Mouse (Mus musculus) CH12.LX (cell line): ENCODE measurements around the gene Fzd5. TPM values are rescaled to one million over a fixed set of nuclear protein-coding genes. Genes with fewer than 3 reads are reported as not detected.

Source experiments
- DNase-seq: peaks from one replicate; pipeline ENCODE4 v3.0.0-alpha.2; 2013; ENCODE audit errors: extremely low read depth
- H3K27ac ChIP-seq: 2 replicates; pipeline ENCODE4 v1.5.1; 2012; ENCODE audit warnings: low read depth, mild to moderate bottlenecking, control low read depth, moderate library complexity; ENCODE audit not compliant: insufficient read depth
- H3K27me3 ChIP-seq: replicated peaks from 2 replicates; pipeline ENCODE3; 2012; ENCODE audit warnings: inconsistent platforms
- H3K36me3 ChIP-seq, 2 experiments: replicated peaks in 1 of 2; 2 replicates each; pipeline versions ENCODE3 to v1.6.1; 2012; ENCODE audit warnings: inconsistent platforms in 1 of 2, low read length in 1 of 2, mild to moderate bottlenecking in 1 of 2, mixed read lengths in 1 of 2, moderate library complexity in 1 of 2; ENCODE audit not compliant: control insufficient read depth in 1 of 2, insufficient read depth in 1 of 2
- H3K4me1 ChIP-seq, 2 experiments: 2 replicates each; pipeline ENCODE4 v1.6.1; 2012; ENCODE audit warnings: inconsistent platforms in 1 of 2, moderate library complexity in 1 of 2; ENCODE audit not compliant: insufficient read depth in 2 of 2, control insufficient read depth in 1 of 2
- H3K4me2 ChIP-seq: 2 replicates; pipeline ENCODE4 v1.6.1; 2012; ENCODE audit warnings: low read depth, mild to moderate bottlenecking, control low read depth; ENCODE audit not compliant: poor library complexity, insufficient read depth, severe bottlenecking
- H3K4me3 ChIP-seq, 3 experiments: fragments of 150-350 bp in 1 of 3; sonication (generic) in 1 of 3; replicated peaks in 1 of 3; 2 replicates each; pipeline versions ENCODE3 to v1.5.1; 2011 to 2012; ENCODE audit warnings: low read depth in 2 of 3, low read length in 2 of 3, mild to moderate bottlenecking in 2 of 3, moderate library complexity in 2 of 3, control low read depth in 1 of 3, improper control_type of control experiment in 1 of 3, inconsistent platforms in 1 of 3, mixed read lengths in 1 of 3; ENCODE audit not compliant: poor library complexity in 1 of 3
- H3K79me2 ChIP-seq: replicated peaks from 2 replicates; pipeline ENCODE4 v1.6.1; 2012; ENCODE audit warnings: mild to moderate bottlenecking, moderate library complexity; ENCODE audit not compliant: control insufficient read depth, poor library complexity, insufficient read depth, severe bottlenecking; ENCODE audit errors: extremely low read depth
- H3K9ac ChIP-seq: 2 replicates; pipeline ENCODE4 v1.6.1; 2012; ENCODE audit warnings: low read depth, mild to moderate bottlenecking, control low read depth, moderate library complexity; ENCODE audit not compliant: insufficient read depth
- H3K9me3 ChIP-seq: replicated peaks from 2 replicates; pipeline ENCODE3; 2012; ENCODE audit warnings: low read length, inconsistent platforms, mixed read lengths
- BHLHE40 ChIP-seq: IDR thresholded peaks from 2 replicates; pipeline ENCODE4 v1.6.1; 2011; ENCODE audit warnings: mild to moderate bottlenecking, low read depth, low read length, improper control_type of control experiment
- CHD1 ChIP-seq: IDR thresholded peaks from 2 replicates; pipeline ENCODE4 v1.6.1; 2012; ENCODE audit warnings: low read depth, low read length, improper control_type of control experiment, inconsistent platforms
- CHD2 ChIP-seq: IDR thresholded peaks from 2 replicates; pipeline ENCODE4 v1.6.1; 2011; ENCODE audit warnings: low read length, improper control_type of control experiment
- CTCF ChIP-seq, 2 experiments: IDR thresholded peaks in 1 of 2; conservative IDR thresholded peaks in 1 of 2; 2 replicates each; pipeline ENCODE4 v1.5.1; 2011 to 2012; ENCODE audit warnings: low read depth in 2 of 2, low read length in 2 of 2, improper control_type of control experiment in 1 of 2, inconsistent platforms in 1 of 2, mild to moderate bottlenecking in 1 of 2, moderate library complexity in 1 of 2
- E2F4 ChIP-seq: IDR thresholded peaks from 2 replicates; pipeline ENCODE4 v1.6.1; 2011; ENCODE audit warnings: low read depth, low read length, improper control_type of control experiment; ENCODE audit not compliant: insufficient replicate concordance
- ELF1 ChIP-seq: IDR thresholded peaks from 2 replicates; pipeline ENCODE4 v1.6.1; 2014; ENCODE audit warnings: low read depth, mild to moderate bottlenecking, inconsistent platforms, low read length, improper control_type of control experiment
- ETS1 ChIP-seq: conservative IDR thresholded peaks from 2 replicates; pipeline ENCODE4 v1.6.1; 2012; ENCODE audit warnings: low read depth, mild to moderate bottlenecking, inconsistent platforms, low read length, improper control_type of control experiment, moderate library complexity
- GABPA ChIP-seq: IDR thresholded peaks from 2 replicates; pipeline ENCODE4 v1.6.1; 2012; ENCODE audit warnings: low read depth, low read length, improper control_type of control experiment, inconsistent platforms; ENCODE audit not compliant: insufficient replicate concordance
- HCFC1 ChIP-seq: IDR thresholded peaks from 2 replicates; pipeline ENCODE4 v1.6.1; 2012; ENCODE audit warnings: low read depth, mild to moderate bottlenecking, inconsistent platforms, low read length, improper control_type of control experiment
- IRF4 ChIP-seq: IDR thresholded peaks from 2 replicates; pipeline ENCODE4 v1.6.1; 2014; ENCODE audit warnings: low read depth, mild to moderate bottlenecking, inconsistent platforms, low read length, improper control_type of control experiment
- JUN ChIP-seq: IDR thresholded peaks from 2 replicates; pipeline ENCODE4 v1.6.1; 2011; ENCODE audit warnings: low read depth, mild to moderate bottlenecking, low read length, improper control_type of control experiment, moderate library complexity; ENCODE audit not compliant: insufficient read depth
- JUND ChIP-seq: conservative IDR thresholded peaks from 2 replicates; pipeline ENCODE4 v1.6.1; 2011; ENCODE audit warnings: low read depth, low read length, improper control_type of control experiment
- KAT2A ChIP-seq: IDR thresholded peaks from 2 replicates; pipeline ENCODE4 v1.6.1; 2012; ENCODE audit warnings: low read length, improper control_type of control experiment, inconsistent platforms; ENCODE audit not compliant: insufficient replicate concordance
- MAFK ChIP-seq: IDR thresholded peaks from 2 replicates; pipeline ENCODE4 v1.6.1; 2011; ENCODE audit warnings: low read length, improper control_type of control experiment; ENCODE audit not compliant: insufficient replicate concordance
- MAX ChIP-seq: IDR thresholded peaks from 2 replicates; pipeline ENCODE4 v1.6.1; 2011; ENCODE audit warnings: low read length, improper control_type of control experiment
- MAZ ChIP-seq: IDR thresholded peaks from 2 replicates; pipeline ENCODE4 v1.6.1; 2012; ENCODE audit warnings: low read depth, mild to moderate bottlenecking, inconsistent platforms, low read length, improper control_type of control experiment, moderate library complexity
- MEF2A ChIP-seq: IDR thresholded peaks from 2 replicates; pipeline ENCODE4 v1.6.1; 2014; ENCODE audit warnings: low read depth, mild to moderate bottlenecking, inconsistent platforms, low read length, improper control_type of control experiment, borderline replicate concordance
- MXI1 ChIP-seq: IDR thresholded peaks from 2 replicates; pipeline ENCODE4 v1.6.1; 2011; ENCODE audit warnings: mild to moderate bottlenecking, low read depth, low read length, improper control_type of control experiment
- MYC ChIP-seq: IDR thresholded peaks from 2 replicates; pipeline ENCODE4 v1.6.1; 2011; ENCODE audit warnings: low read depth, mild to moderate bottlenecking, improper control_type of control experiment, low read length
- NELFE ChIP-seq: IDR thresholded peaks from 2 replicates; pipeline ENCODE4 v1.6.1; 2011; ENCODE audit warnings: low read depth, low read length, improper control_type of control experiment
- NRF1 ChIP-seq: IDR thresholded peaks from 2 replicates; pipeline ENCODE4 v1.6.1; 2014; ENCODE audit warnings: low read depth, mild to moderate bottlenecking, inconsistent platforms, low read length, improper control_type of control experiment, moderate library complexity
- POLR2A ChIP-seq: IDR thresholded peaks from 2 replicates; pipeline ENCODE4 v1.6.1; 2011; ENCODE audit warnings: low read depth, mild to moderate bottlenecking, improper control_type of control experiment, low read length
- POLR2AphosphoS2 ChIP-seq: IDR thresholded peaks from 2 replicates; pipeline ENCODE4 v1.6.1; 2011; ENCODE audit warnings: low read depth, low read length, improper control_type of control experiment
- RCOR1 ChIP-seq: conservative IDR thresholded peaks from 2 replicates; pipeline ENCODE4 v1.6.1; 2012; ENCODE audit warnings: low read depth, mild to moderate bottlenecking, inconsistent platforms, low read length, improper control_type of control experiment
- SIN3A ChIP-seq: IDR thresholded peaks from 2 replicates; pipeline ENCODE4 v1.6.1; 2012; ENCODE audit warnings: low read length, improper control_type of control experiment, inconsistent platforms
- SMC3 ChIP-seq: IDR thresholded peaks from 2 replicates; pipeline ENCODE4 v1.6.1; 2011; ENCODE audit warnings: low read depth, low read length, improper control_type of control experiment
- TBP ChIP-seq: conservative IDR thresholded peaks from 2 replicates; pipeline ENCODE4 v1.6.1; 2011; ENCODE audit warnings: low read depth, low read length, improper control_type of control experiment
- TCF12 ChIP-seq: IDR thresholded peaks from 2 replicates; pipeline ENCODE4 v1.6.1; 2014; ENCODE audit warnings: low read depth, mild to moderate bottlenecking, inconsistent platforms, low read length, improper control_type of control experiment
- UBTF ChIP-seq: IDR thresholded peaks from 2 replicates; pipeline ENCODE4 v1.6.1; 2012; ENCODE audit warnings: low read depth, mild to moderate bottlenecking, inconsistent platforms, low read length, improper control_type of control experiment, moderate library complexity
- USF1 ChIP-seq: IDR thresholded peaks from 2 replicates; pipeline ENCODE4 v1.6.1; 2014; ENCODE audit warnings: low read depth, mild to moderate bottlenecking, inconsistent platforms, low read length, improper control_type of control experiment
- USF2 ChIP-seq: conservative IDR thresholded peaks from 2 replicates; pipeline ENCODE4 v1.6.1; 2011; ENCODE audit warnings: low read depth, low read length, improper control_type of control experiment
- ZC3H11A ChIP-seq: IDR thresholded peaks from 2 replicates; pipeline ENCODE4 v1.6.1; 2012; ENCODE audit warnings: low read depth, mild to moderate bottlenecking, inconsistent platforms, low read length, improper control_type of control experiment
- ZKSCAN1 ChIP-seq: IDR thresholded peaks from 2 replicates; pipeline ENCODE4 v1.6.1; 2012; ENCODE audit warnings: low read depth, inconsistent platforms, low read length, improper control_type of control experiment, borderline replicate concordance
- ZMIZ1 ChIP-seq: IDR thresholded peaks from 2 replicates; pipeline ENCODE4 v1.6.1; 2012; ENCODE audit warnings: low read depth, mild to moderate bottlenecking, inconsistent platforms, low read length, improper control_type of control experiment
- ZNF384 ChIP-seq: IDR thresholded peaks from 2 replicates; pipeline ENCODE4 v1.6.1; 2012; ENCODE audit warnings: low read depth, low read length, improper control_type of control experiment, inconsistent platforms
- dilution Hi-C: fragments of 300-500 bp; cut with MboI; formaldehyde crosslinking; loops from 2 replicates; pipeline ENCODE4 v1.14.3; 2020; ENCODE audit warnings: low sequenced_read_pairs; ENCODE audit not compliant: extremely low pct_unique_long_range_greater_than_20kb, extremely low pct_ligation_motif_present
- in situ Hi-C: fragments of 300-500 bp; cut with MboI; formaldehyde crosslinking; loops from 3 replicates; pipeline ENCODE4 v1.14.3; 2019; ENCODE audit warnings: low sequenced_read_pairs, low pct_ligation_motif_present, low pct_unique_long_range_greater_than_20kb, mixed read lengths
- polyA plus RNA-seq: library from polyadenylated mRNA; unstranded; fragments of >175 nt; gene quantifications from 2 replicates; pipeline ENCODE4 v1.2.1, GENCODE M21; 2012; ENCODE audit warnings: low read depth; ENCODE audit not compliant: insufficient read length
- total RNA-seq, 2 experiments: library from RNA; depleted of rRNA; stranded (reverse); fragments of 300-350 nt in 1 of 2; fragments of >200 nt in 1 of 2; gene quantifications; 2 replicates each; pipeline ENCODE4 v1.2.3; 2012 to 2014

Fzd5 gene
- total and polyA plus RNA-seq, 3 experiments, result 0.40 to 1.1 (median 0.47) TPM

GRCm38 (mm10) chr1:64690213-64691013, 47.1 kb downstream of the Fzd5 start, which contains the start of gene Ccnyl1:
Gene Ccnyl1 (plus strand): TSS chr1:64690455.
- dilution Hi-C loops, result no loop called here
- H3K4me1 ChIP-seq, result peaks cover 0 to 13% of the 10 kb centered on the region in 2 experiments; a peak in 2 of 4 replicates
- peak; percentile 97 for DNase-seq
- H3K27me3 ChIP-seq, result peaks cover 14% of the 10 kb centered on the region
- H3K27ac ChIP-seq, result no peak within 1 kb of the TSS
- H3K4me2 ChIP-seq, result peak within 1 kb of the TSS; percentile 90
- H3K9me3 ChIP-seq, result no peaks in the 10 kb centered on the region
- H3K36me3 ChIP-seq, result no peaks in the 10 kb centered on the region
- in situ Hi-C loops, result no loop called here
- H3K9ac ChIP-seq, result peak within 1 kb of the TSS; percentile 69
- H3K79me2 ChIP-seq, result no peaks in the 10 kb centered on the region
- H3K4me3 ChIP-seq, result peak within 1 kb of the TSS; percentile 65 to 97 (median 70)
- TF ChIP-seq MYC, result peak; percentile 17; the same call in 1 of the 2 replicates
- no peak for TF ChIP-seq JUND
- peak; percentile 99 for TF ChIP-seq POLR2A
- peak; percentile 99 for TF ChIP-seq USF1
- 0 out of 2 replicates have a peak, but pooled peaks have one; percentile 48 for TF ChIP-seq CHD1
- peak; percentile 50; the same call in 1 of the 2 replicates for TF ChIP-seq IRF4
- peak; percentile 73 for TF ChIP-seq MXI1
- peak; percentile 61; the same call in 1 of the 2 replicates for TF ChIP-seq KAT2A
- TF ChIP-seq CHD2, result peak; percentile 62
- peak; percentile 96 for TF ChIP-seq TBP
- TF ChIP-seq UBTF, result peak; percentile 33; the same call in 1 of the 2 replicates
- no peak for TF ChIP-seq ZC3H11A
- peak; percentile 97 for TF ChIP-seq POLR2AphosphoS2
- TF ChIP-seq ELF1, result peak; percentile 86
- peak; percentile 87 for TF ChIP-seq BHLHE40
- TF ChIP-seq MAFK, result no peak
- 0 out of 2 replicates have a peak, but pooled peaks have one; percentile 90 for TF ChIP-seq E2F4
- TF ChIP-seq MAX, result peak; percentile 98
- 0 out of 2 replicates have a peak, but pooled peaks have one; percentile 23 for TF ChIP-seq MAZ
- peak; percentile 58; the same call in 1 of the 2 replicates for TF ChIP-seq MEF2A
- peak; percentile 99 for TF ChIP-seq USF2
- TF ChIP-seq TCF12, result peak; percentile 99
- peak; percentile 95 for TF ChIP-seq ZMIZ1
- no peak for TF ChIP-seq JUN
- no peak; the same call in 1 of the 2 replicates for TF ChIP-seq RCOR1
- TF ChIP-seq HCFC1, result peak; percentile 67
- TF ChIP-seq ETS1, result no peak
- TF ChIP-seq GABPA, result no peak
- TF ChIP-seq CTCF (conservative IDR thresholded peaks at IDR 0.05 in 1 of 2, IDR thresholded peaks at IDR 0.05 in 1 of 2; ENCODE audit: low read depth in 2 of 2, low read length in 2 of 2), result no peak
- peak; percentile 47 for TF ChIP-seq NRF1
- peak; percentile 96 for TF ChIP-seq SIN3A
- TF ChIP-seq ZNF384, result no peak
- no peak for TF ChIP-seq ZKSCAN1
- peak; percentile 99 for TF ChIP-seq NELFE
- TF ChIP-seq SMC3, result no peak
